In the genomic region with DNA sequence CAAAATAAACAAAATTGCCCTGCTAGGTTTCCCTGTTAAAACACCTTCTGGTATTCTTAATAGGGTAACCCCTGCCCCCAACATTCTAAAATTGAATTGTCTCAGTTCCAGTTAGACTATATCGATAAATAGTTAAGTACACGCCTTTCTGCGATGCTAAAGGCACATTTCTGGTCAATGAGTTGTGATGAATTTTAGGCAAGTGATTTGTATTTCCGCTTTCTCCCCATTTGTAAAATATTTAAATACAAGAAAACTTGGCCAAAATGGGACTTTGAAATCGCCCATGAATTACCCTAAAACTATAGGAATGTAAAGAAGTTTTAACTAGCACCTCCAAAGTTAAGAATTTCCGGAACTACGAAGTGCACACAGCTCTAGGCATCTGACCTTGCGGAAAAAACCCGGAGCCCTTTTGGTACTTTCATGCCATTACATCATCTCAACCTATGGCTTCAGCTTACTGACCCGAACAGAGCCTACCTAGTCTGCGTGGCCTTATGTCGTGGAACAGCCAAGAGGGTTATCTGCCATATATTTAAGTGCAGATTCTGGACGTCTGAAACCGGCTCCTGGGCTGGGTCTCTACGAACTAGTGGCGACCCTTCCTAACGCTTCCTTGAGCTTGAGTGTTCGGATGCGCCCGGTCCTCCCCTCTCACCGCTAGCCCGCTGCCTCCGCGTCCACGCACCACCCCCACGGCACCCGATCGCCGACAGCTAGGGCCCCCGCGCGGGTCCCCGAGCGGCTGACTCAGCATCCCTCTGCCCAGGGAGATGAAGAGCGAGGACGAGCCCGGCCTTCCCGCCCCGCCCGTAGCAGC, we compare ENCODE assay signal across 8 mouse cellular contexts. TPM values are rescaled to one million over a fixed set of nuclear protein-coding genes. Genes with fewer than 3 reads are reported as not detected.
DNase-seq lines count a peak whose midpoint lies in the region; ATAC-seq and TF ChIP-seq lines count a peak whose summit lies in the region.

No protein-coding gene starts in this region.

- no peaks in the 10 kb centered on the region for H3K27me3 ChIP-seq in testis, adult 2 months (ENCODE audit: control insufficient read depth, insufficient read depth, low read length)
- no peaks in the 10 kb centered on the region for H3K27me3 ChIP-seq in hindbrain, embryonic 10.5 days (ENCODE audit: insufficient read depth, poor library complexity, severe bottlenecking)
- H3K27me3 ChIP-seq in megakaryocyte, embryonic 14.5 days (replicated peaks), result no peaks in the 10 kb centered on the region

- peak overlapping the region; percentile 91 for H3K4me3 ChIP-seq in testis, adult 2 months (ENCODE audit: control insufficient read depth, low read depth, low read length)
- peak overlapping the region; percentile 90 for H3K4me3 ChIP-seq in hindbrain, embryonic 10.5 days
- peak overlapping the region; percentile 98 for H3K4me3 ChIP-seq in megakaryocyte, embryonic 14.5 days (replicated peaks)

- H3K36me3 ChIP-seq in testis, adult 2 months (ENCODE audit: control insufficient read depth, insufficient read depth, low read length), result peaks cover 1% of the 10 kb centered on the region; the same call in 1 of the 2 replicates
- H3K36me3 ChIP-seq in hindbrain, embryonic 10.5 days, result peaks cover 40% of the 10 kb centered on the region
- H3K36me3 ChIP-seq in megakaryocyte, embryonic 14.5 days (replicated peaks; ENCODE audit: low read length), result peaks cover 39% of the 10 kb centered on the region

- H3K4me1 ChIP-seq in testis, adult 2 months (ENCODE audit: control insufficient read depth, insufficient read depth, low read length), result peaks cover 2% of the 10 kb centered on the region; the same call in 1 of the 2 replicates
- peaks cover 11% of the 10 kb centered on the region for H3K4me1 ChIP-seq in hindbrain, embryonic 10.5 days (replicated peaks)
- peaks cover 31% of the 10 kb centered on the region for H3K4me1 ChIP-seq in megakaryocyte, embryonic 14.5 days

- peak overlapping the region; percentile 80 for H3K27ac ChIP-seq in testis, adult 2 months (ENCODE audit: control insufficient read depth, insufficient read depth, low read depth, low read length)
- peak overlapping the region; percentile 91 for H3K27ac ChIP-seq in hindbrain, embryonic 10.5 days

- ATAC-seq in cerebellum, adult (ENCODE audit: insufficient number of reproducible peaks, low FRiP score, low TSS enrichment), result peak; percentile 12

- no peak for TF ChIP-seq POLR2A in testis, adult 2 months (IDR thresholded peaks at IDR 0.05; ENCODE audit: control insufficient read depth, low read depth, low read length)

- H3K9me3 ChIP-seq in hindbrain, embryonic 10.5 days, result no peaks in the 10 kb centered on the region
- no peaks in the 10 kb centered on the region for H3K9me3 ChIP-seq in megakaryocyte, embryonic 14.5 days

- WGBS in hindbrain, embryonic 10.5 days, result 2% methylated on average over 40 of the region's 40 CpGs

- TF ChIP-seq CTCF in testis, adult 2 months (IDR thresholded peaks at IDR 0.05; ENCODE audit: control insufficient read depth, insufficient read depth, insufficient replicate concordance, low read depth, low read length), result no peak

- no peak for DNase-seq in cerebellum, adult 8-10 months
- no peak for DNase-seq in testis, postnatal 10 days (ENCODE audit: low spot score)
- DNase-seq in hindbrain, embryonic 10.5 days (ENCODE audit: low spot score), result no peak
- DNase-seq in right cerebral cortex, postnatal 25 days, result no peak
- DNase-seq in kidney, postnatal 10 days, result no peak

RNA-seq across cellular contexts. Expression of a gene that starts 0.6 kb away (rescaled TPM):
- 324 and 337 TPM in 2 replicates for polyA plus RNA-seq in testis, adult 2 months (2012; rRNA removed)
- 188 and 209 TPM in 2 replicates for polyA plus RNA-seq in hindbrain, embryonic 10.5 days (2016; fragmentation: Nextera tagmentation; extraction: Ambion mirVana)
- polyA plus RNA-seq in megakaryocyte, embryonic 14.5 days (2012; ENCODE audit: insufficient read depth, low replicate concordance), result 12.5 and 20.9 TPM in 2 replicates

RNA-seq across cellular contexts. Expression of a gene that starts 20.7 kb away (rescaled TPM):
- polyA plus RNA-seq in testis, adult 2 months (2012; rRNA removed), result 81.4 and 85.0 TPM in 2 replicates
- polyA plus RNA-seq in hindbrain, embryonic 10.5 days (2016; fragmentation: Nextera tagmentation; extraction: Ambion mirVana), result 0.46 TPM in 1 of 2 replicates, not detected in the other
- 4.3 TPM in 1 of 2 replicates, not detected in the other for polyA plus RNA-seq in megakaryocyte, embryonic 14.5 days (2012; ENCODE audit: insufficient read depth, low replicate concordance)

RNA-seq across cellular contexts. Expression of a gene that starts 36.4 kb away (rescaled TPM):
- 1.1 and 1.3 TPM in 2 replicates for polyA plus RNA-seq in testis, adult 2 months (2012; rRNA removed)
- 0.77 and 2.6 TPM in 2 replicates for polyA plus RNA-seq in hindbrain, embryonic 10.5 days (2016; fragmentation: Nextera tagmentation; extraction: Ambion mirVana)
- not detected in 2 replicates for polyA plus RNA-seq in megakaryocyte, embryonic 14.5 days (2012; ENCODE audit: insufficient read depth, low replicate concordance)

Comparison
In these comparisons a context has a peak if more than half of its experiments do, and no peak if none do; other contexts are left out.
1. RNA of a gene that starts 20.7 kb away (polyA plus RNA-seq): 81.4 to 85.0 TPM in testis, adult 2 months; 4.3 TPM in megakaryocyte, embryonic 14.5 days and 0.46 TPM in hindbrain, embryonic 10.5 days; every median in the first group is over 10 times any median in the second.
2. Peak in every context shown above with its lines, with median percentiles within 50 percentile points of each other: H3K4me3 ChIP-seq.